Comparison of ENCODE assay signal across 24 mouse cellular contexts in genomic region chr3:129650293-129650612, GRCm38 (mm10).
DNase-seq lines count a peak whose midpoint lies in the region; ATAC-seq lines count a peak whose summit lies in the region.
"Had no signal": no experiment of that assay in that cellular context is flagged by ENCODE, and none has a peak within 500 bp of the region (broad histone marks: within the 10 kb centered on the region; RNA-seq: fewer than 3 reads in every experiment).

No protein-coding gene starts in this region.

- no peak overlapping the region for H3K4me3 ChIP-seq in embryonic facial prominence, embryonic 14.5 days (ENCODE audit: low read depth, low read length)
- no peak overlapping the region for H3K4me3 ChIP-seq in embryonic facial prominence, embryonic 10.5 days
- no peak overlapping the region for H3K4me3 ChIP-seq in limb, embryonic 12.5 days (replicated peaks)
- no peak overlapping the region for H3K4me3 ChIP-seq in limb, embryonic 10.5 days
- H3K4me3 ChIP-seq in stomach, embryonic 15.5 days (replicated peaks) = no peak overlapping the region
- H3K4me3 ChIP-seq: hindbrain, embryonic 15.5 days; liver, embryonic 15.5 days; midbrain, embryonic 10.5 days; myocyte; neural tube, embryonic 12.5 days had no signal

- no peaks in the 10 kb centered on the region for H3K9me3 ChIP-seq in embryonic facial prominence, embryonic 14.5 days (ENCODE audit: control insufficient read depth, low read length)
- no peaks in the 10 kb centered on the region for H3K9me3 ChIP-seq in embryonic facial prominence, embryonic 10.5 days
- no peaks in the 10 kb centered on the region for H3K9me3 ChIP-seq in limb, embryonic 12.5 days
- no peaks in the 10 kb centered on the region for H3K9me3 ChIP-seq in limb, embryonic 10.5 days (replicated peaks)
- no peaks in the 10 kb centered on the region for H3K9me3 ChIP-seq in stomach, embryonic 15.5 days
- H3K9me3 ChIP-seq: hindbrain, embryonic 15.5 days; liver, embryonic 15.5 days; midbrain, embryonic 10.5 days; neural tube, embryonic 12.5 days had no signal

- no peak overlapping the region for H3K9ac ChIP-seq in embryonic facial prominence, embryonic 14.5 days (ENCODE audit: low read depth, low read length)
- H3K9ac ChIP-seq in limb, embryonic 12.5 days (replicated peaks) = no peak overlapping the region
- H3K9ac ChIP-seq in stomach, embryonic 15.5 days = no peak overlapping the region
- H3K9ac ChIP-seq: hindbrain, embryonic 15.5 days; liver, embryonic 15.5 days; lung, embryonic 14.5 days; neural tube, embryonic 12.5 days had no signal

- no peak for DNase-seq in embryonic facial prominence, embryonic 14.5 days (ENCODE audit: low spot score)
- no peak for DNase-seq in embryonic facial prominence, embryonic 10.5 days (ENCODE audit: low spot score)
- DNase-seq in limb, embryonic 10.5 days (ENCODE audit: low spot score) = no peak
- peak; percentile 77 for DNase-seq in ZHBTc4 (ENCODE audit: low read depth, low spot score)
- no peak for DNase-seq in ovary, postnatal 36 days (ENCODE audit: low spot score)
- no peak for DNase-seq in adrenal gland, adult 2 months
- DNase-seq: adrenal gland, adult 8-10 months; cerebellum, adult 2 months; kidney, postnatal 14 days; spleen, adult 18-20 months; thymus, adult 2 months; thymus, postnatal 4 days had no signal

- H3K36me3 ChIP-seq in embryonic facial prominence, embryonic 14.5 days (ENCODE audit: control insufficient read depth, insufficient read depth, low read length) = no peaks in the 10 kb centered on the region
- no peaks in the 10 kb centered on the region for H3K36me3 ChIP-seq in embryonic facial prominence, embryonic 10.5 days (replicated peaks)
- no peaks in the 10 kb centered on the region for H3K36me3 ChIP-seq in limb, embryonic 12.5 days
- H3K36me3 ChIP-seq in limb, embryonic 10.5 days = no peaks in the 10 kb centered on the region
- H3K36me3 ChIP-seq in stomach, embryonic 15.5 days = no peaks in the 10 kb centered on the region
- H3K36me3 ChIP-seq: hindbrain, embryonic 15.5 days; liver, embryonic 15.5 days; midbrain, embryonic 10.5 days; neural tube, embryonic 12.5 days had no signal

- H3K4me1 ChIP-seq in embryonic facial prominence, embryonic 14.5 days (ENCODE audit: control insufficient read depth, insufficient read depth, low read length) = peaks cover 5% of the 10 kb centered on the region; the same call in 1 of the 2 replicates
- peaks cover 23% of the 10 kb centered on the region; the same call in 1 of the 2 replicates for H3K4me1 ChIP-seq in embryonic facial prominence, embryonic 10.5 days
- H3K4me1 ChIP-seq in limb, embryonic 12.5 days (replicated peaks) = peaks cover 34% of the 10 kb centered on the region
- peaks cover 24% of the 10 kb centered on the region for H3K4me1 ChIP-seq in limb, embryonic 10.5 days
- no peaks in the 10 kb centered on the region for H3K4me1 ChIP-seq in stomach, embryonic 15.5 days
- H3K4me1 ChIP-seq: hindbrain, embryonic 15.5 days; liver, embryonic 15.5 days had no signal

- peak; percentile 42; the same call in 1 of the 2 replicates for ATAC-seq in embryonic facial prominence, embryonic 14.5 days (ENCODE audit: low read depth)
- ATAC-seq in limb, embryonic 12.5 days (ENCODE audit: insufficient number of reproducible peaks, insufficient read depth, low FRiP score, low TSS enrichment, low read depth) = 0 out of 2 replicates have a peak, but pooled peaks have one; percentile 2
- 0 out of 2 replicates have a peak, but pooled peaks have one; percentile 39 for ATAC-seq in stomach, embryonic 15.5 days (ENCODE audit: insufficient read depth, low FRiP score, low read depth)
- ATAC-seq: activated CD4-positive, CD25-positive, alpha-beta regulatory T cell, adult 4 months; forebrain, embryonic 14.5 days; inflammation-experienced regulatory T-cells, adult 6 months had no signal

- no peak overlapping the region for H3K4me2 ChIP-seq in embryonic facial prominence, embryonic 14.5 days (ENCODE audit: low read depth, low read length)
- H3K4me2 ChIP-seq in limb, embryonic 12.5 days = no peak overlapping the region
- H3K4me2 ChIP-seq in stomach, embryonic 15.5 days = no peak overlapping the region
- H3K4me2 ChIP-seq: hindbrain, embryonic 15.5 days; liver, embryonic 15.5 days; lung, embryonic 14.5 days; neural tube, embryonic 12.5 days had no signal

- H3K27ac ChIP-seq in embryonic facial prominence, embryonic 14.5 days (replicated peaks; ENCODE audit: low read depth, low read length) = no peak overlapping the region
- H3K27ac ChIP-seq in embryonic facial prominence, embryonic 10.5 days (replicated peaks) = no peak overlapping the region
- no peak overlapping the region for H3K27ac ChIP-seq in limb, embryonic 12.5 days
- no peak overlapping the region for H3K27ac ChIP-seq in limb, embryonic 10.5 days
- H3K27ac ChIP-seq in stomach, embryonic 15.5 days = no peak overlapping the region
- H3K27ac ChIP-seq: hindbrain, embryonic 15.5 days; liver, embryonic 15.5 days; midbrain, embryonic 10.5 days; neural tube, embryonic 12.5 days had no signal

- H3K27me3 ChIP-seq in embryonic facial prominence, embryonic 14.5 days (replicated peaks; ENCODE audit: control insufficient read depth, insufficient read depth, low read length) = no peaks in the 10 kb centered on the region
- H3K27me3 ChIP-seq in embryonic facial prominence, embryonic 10.5 days (replicated peaks; ENCODE audit: low read depth, poor library complexity, severe bottlenecking) = no peaks in the 10 kb centered on the region
- no peaks in the 10 kb centered on the region for H3K27me3 ChIP-seq in limb, embryonic 12.5 days
- no peaks in the 10 kb centered on the region for H3K27me3 ChIP-seq in limb, embryonic 10.5 days (ENCODE audit: low read depth, poor library complexity, severe bottlenecking)
- H3K27me3 ChIP-seq in stomach, embryonic 15.5 days (replicated peaks) = no peaks in the 10 kb centered on the region
- H3K27me3 ChIP-seq: CH12.LX; hindbrain, embryonic 15.5 days; liver, embryonic 15.5 days; neural tube, embryonic 12.5 days had no signal
